Mouse (Mus musculus) adrenal gland, postnatal 4 days (tissue): ENCODE measurements around the gene H1foo. TPM values are rescaled to one million over a fixed set of nuclear protein-coding genes. Genes with fewer than 3 reads are reported as not detected.
A peak's percentile ranks its signal among the peaks of the same experiment; 100 is the strongest.

Experiments used
- DNase-seq, 2 experiments: peaks; one replicate each; pipeline ENCODE4 v3.0.0; 2021 to 2022; ENCODE audit warnings: low spot score in 2 of 2, mixed read lengths in 2 of 2
- total RNA-seq, 2 experiments: library from RNA; stranded (reverse); gene quantifications; 2 replicates each; pipeline ENCODE4 v1.2.3; 2021

Gene H1foo
- total RNA-seq, 2 experiments from 2014 or later, result not detected

- DNase-seq, result no peak
Measured at GRCm38 (mm10) chr6:115984580-115984979, 39.8 kb downstream of the H1foo start.

GRCm38 (mm10) chr6:115985622-115986021, 40.9 kb downstream of the H1foo start:
- no peak for DNase-seq

GRCm38 (mm10) chr6:115986472-115987095, 41.8 kb downstream of the H1foo start:
- DNase-seq, result no peak

GRCm38 (mm10) chr6:115987096-115987747, 42.5 kb downstream of the H1foo start:
- no peak for DNase-seq

- no peak for DNase-seq
Measured at GRCm38 (mm10) chr6:115989032-115989431, 44.3 kb downstream of the H1foo start.

- no peak for DNase-seq
Measured at GRCm38 (mm10) chr6:115989607-115990006, 44.9 kb downstream of the H1foo start.

- no peak for DNase-seq
Measured at GRCm38 (mm10) chr6:115990056-115990455, 45.3 kb downstream of the H1foo start.

- DNase-seq, result no peak
Measured at GRCm38 (mm10) chr6:115990479-115990878, 45.7 kb downstream of the H1foo start.

GRCm38 (mm10) chr6:115991108-115991880, 46.6 kb downstream of the H1foo start:
- no peak for DNase-seq

GRCm38 (mm10) chr6:115991881-115992620, 47.3 kb downstream of the H1foo start:
- DNase-seq, result no peak

GRCm38 (mm10) chr6:115992981-115993380, 48.2 kb downstream of the H1foo start:
- DNase-seq, result no peak

- no peak for DNase-seq
Measured at GRCm38 (mm10) chr6:115993463-115994145, 48.9 kb downstream of the H1foo start.

- DNase-seq, result no peak
Measured at GRCm38 (mm10) chr6:115994146-115994876, 49.6 kb downstream of the H1foo start.

- DNase-seq, result peak; percentile 92 to 94
Measured at GRCm38 (mm10) chr6:115994877-115995520, 50.3 kb downstream of the H1foo start, which contains the start of gene Plxnd1. Gene Plxnd1, minus strand, starts transcription at chr6:115995005.

GRCm38 (mm10) chr6:115995531-115995941, 50.8 kb downstream of the H1foo start:
- no peak for DNase-seq

- DNase-seq, result no peak
Measured at GRCm38 (mm10) chr6:115996171-115996851, 51.6 kb downstream of the H1foo start.

GRCm38 (mm10) chr6:115997726-115998311, 53.1 kb downstream of the H1foo start:
- DNase-seq, result no peak

GRCm38 (mm10) chr6:115998758-115999157, 54.0 kb downstream of the H1foo start:
- no peak for DNase-seq

- no peak for DNase-seq
Measured at GRCm38 (mm10) chr6:115999227-115999626, 54.5 kb downstream of the H1foo start.
